Mouse (Mus musculus): ENCODE results near the gene Tmem123. TPM values are rescaled to one million over a fixed set of nuclear protein-coding genes. Genes with fewer than 3 reads are reported as not detected.

Tmem123 gene
- polyA plus RNA-seq, 1 experiment, result 16.6 TPM

GRCm38 (mm10) chr9:7774538-7774937 lies 10.7 kb downstream of the Tmem123 start:
- no peak for DNase-seq (ENCODE audit: extremely low spot score in 1 of 2, low spot score in 1 of 2)

DNA sequence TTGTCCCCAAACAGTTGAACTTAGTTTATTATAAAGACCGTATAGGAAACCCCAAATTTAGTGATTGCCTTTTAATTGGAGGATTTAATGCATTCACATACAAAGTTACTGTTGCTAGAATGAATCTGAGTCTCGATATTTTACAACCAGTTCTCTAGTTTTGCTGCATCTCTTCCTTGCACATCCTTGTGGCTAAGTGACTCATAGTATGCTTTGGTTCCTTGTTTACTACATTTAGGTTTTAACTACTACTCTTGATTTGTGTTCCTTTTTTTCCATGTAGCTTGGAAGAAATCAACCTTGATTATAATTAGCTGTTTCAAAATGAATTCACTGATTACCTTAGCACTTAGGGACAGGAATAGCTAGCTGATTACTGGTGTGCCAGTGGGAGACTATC lies 11.2 kb downstream of the Tmem123 start:
- DNase-seq (ENCODE audit: extremely low spot score in 1 of 2, low spot score in 1 of 2), result no peak

DNA sequence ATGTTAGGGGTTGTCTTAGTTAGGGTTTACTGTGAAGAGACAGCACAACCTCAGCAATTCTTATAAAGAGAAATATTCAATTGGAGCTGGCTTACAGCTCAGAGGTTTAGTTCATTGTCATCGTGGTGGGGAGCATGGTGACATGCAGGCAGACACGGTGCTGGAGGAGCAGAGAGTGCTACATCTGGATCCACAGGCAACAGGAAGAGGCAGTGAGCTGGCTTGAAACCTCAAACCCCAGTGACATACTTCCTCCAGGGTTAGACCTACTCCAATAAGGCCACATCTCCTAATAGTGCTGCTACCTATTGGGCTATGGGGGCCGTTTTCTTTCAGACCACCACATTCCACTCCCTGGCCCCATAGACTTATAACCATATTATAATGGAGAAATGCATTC lies 12.1 kb downstream of the Tmem123 start:
- DNase-seq (ENCODE audit: extremely low spot score in 1 of 2, low spot score in 1 of 2), result no peak

DNA sequence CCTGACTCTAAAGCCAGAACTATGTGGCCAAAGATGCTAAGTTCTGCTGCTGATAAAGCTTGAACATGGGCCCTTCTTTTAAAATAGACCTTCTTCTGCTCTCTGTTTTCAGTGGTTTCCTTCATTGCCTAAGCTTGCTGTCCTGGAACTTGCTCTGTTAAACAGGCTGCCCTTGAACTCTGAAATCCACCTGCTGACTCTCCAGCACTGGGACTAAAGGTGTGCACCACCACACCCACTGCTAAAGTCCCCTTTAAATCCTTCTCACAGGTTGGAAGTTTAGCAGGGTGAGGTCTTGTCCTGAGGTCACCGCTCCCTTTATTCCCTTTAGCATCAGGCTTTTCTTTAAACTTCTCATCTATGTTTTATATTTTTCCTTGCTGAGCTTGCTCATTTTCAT lies 13.1 kb downstream of the Tmem123 start:
- no peak for DNase-seq (ENCODE audit: extremely low spot score in 1 of 2, low spot score in 1 of 2)

GRCm38 (mm10) chr9:7777652-7778051 lies 13.8 kb downstream of the Tmem123 start:
- DNase-seq (ENCODE audit: extremely low spot score in 1 of 2, low spot score in 1 of 2), result no peak

GRCm38 (mm10) chr9:7778771-7779170 lies 14.9 kb downstream of the Tmem123 start:
- no peak for DNase-seq (ENCODE audit: extremely low spot score in 1 of 2, low spot score in 1 of 2)

DNA sequence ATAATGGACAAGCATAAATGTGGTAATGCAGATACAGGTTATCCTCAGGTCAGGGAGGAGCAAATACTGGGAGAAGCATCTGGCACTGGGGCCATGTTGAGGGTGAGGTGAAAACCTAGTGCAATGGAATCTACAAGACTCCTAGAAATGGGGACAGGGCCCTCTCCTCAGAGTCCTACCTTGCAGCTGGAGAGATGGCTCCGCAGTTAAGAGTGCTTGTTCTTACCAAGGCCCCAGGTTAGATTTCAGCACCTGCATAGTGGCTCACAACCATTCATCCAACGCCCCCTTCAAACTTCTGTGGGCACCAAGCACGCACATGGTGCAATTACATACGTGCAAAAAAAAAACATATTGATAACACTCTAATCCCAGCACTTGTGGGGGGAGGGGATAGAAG lies 15.9 kb downstream of the Tmem123 start:
- DNase-seq (ENCODE audit: extremely low spot score in 1 of 2, low spot score in 1 of 2), result no peak

GRCm38 (mm10) chr9:7780250-7781150 lies 16.7 kb downstream of the Tmem123 start:
- no peak for DNase-seq (ENCODE audit: extremely low spot score in 1 of 2, low spot score in 1 of 2)

DNA sequence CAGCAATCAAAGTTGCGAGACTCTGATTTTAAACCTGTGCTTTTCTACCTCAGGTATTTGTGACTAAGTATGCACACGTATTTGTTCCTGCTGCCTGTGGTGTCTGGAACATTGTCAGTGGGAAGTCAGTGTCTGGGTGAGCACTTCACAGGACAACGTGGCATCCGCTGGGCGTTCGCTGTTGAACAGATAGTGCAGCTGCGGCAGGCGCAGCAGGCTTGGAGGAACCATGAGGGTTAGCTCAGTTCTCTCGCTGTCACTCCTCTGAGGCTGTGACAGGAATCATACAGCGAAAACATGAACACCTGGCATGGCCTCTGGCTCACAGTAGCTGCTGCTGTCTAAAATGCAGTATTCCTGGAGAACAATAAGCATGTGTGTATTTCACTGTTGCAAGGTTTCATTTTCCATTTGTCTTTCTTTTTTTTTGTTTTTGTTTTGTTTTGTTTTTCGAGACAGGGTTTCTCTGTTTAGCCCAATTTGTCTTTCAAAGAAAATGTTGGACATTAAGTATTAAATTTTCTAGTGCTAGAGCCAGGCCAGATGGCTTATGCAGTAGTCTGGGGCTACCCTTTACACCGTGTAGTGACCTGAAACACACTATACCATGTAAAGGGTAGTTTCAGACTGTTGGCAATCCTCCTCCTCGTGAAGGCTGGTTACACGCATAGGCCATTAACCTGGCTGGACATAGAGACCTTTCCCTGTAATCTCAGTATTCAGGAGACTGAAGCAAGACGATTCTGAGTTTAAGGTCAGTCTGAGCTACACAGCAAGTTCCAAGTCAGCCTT lies 20.2 kb downstream of the Tmem123 start:
- no peak for DNase-seq (ENCODE audit: extremely low spot score in 1 of 2, low spot score in 1 of 2)

GRCm38 (mm10) chr9:7784615-7785012 lies 20.8 kb downstream of the Tmem123 start:
- no peak for DNase-seq (ENCODE audit: extremely low spot score in 1 of 2, low spot score in 1 of 2)

DNA sequence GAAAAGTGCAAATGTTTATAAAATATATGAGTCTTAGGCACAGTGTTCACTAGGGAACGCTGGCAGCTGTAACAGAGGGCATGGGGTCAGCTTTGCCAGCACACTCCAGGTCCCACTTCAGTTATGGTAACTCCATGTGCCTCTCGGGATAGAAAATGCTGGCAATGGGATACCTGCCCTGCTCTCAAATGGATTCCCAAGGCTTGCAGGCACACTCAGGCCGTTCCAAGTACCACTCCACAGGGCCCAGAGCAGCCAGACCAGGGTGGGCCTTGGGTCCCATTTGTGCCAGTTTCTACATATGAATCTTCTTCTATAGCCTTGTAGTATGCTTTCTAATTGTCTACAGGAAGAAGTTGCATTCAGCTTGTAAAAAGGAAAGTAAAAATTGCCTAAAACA lies 21.6 kb downstream of the Tmem123 start:
- DNase-seq (ENCODE audit: extremely low spot score in 1 of 2, low spot score in 1 of 2), result no peak

DNA sequence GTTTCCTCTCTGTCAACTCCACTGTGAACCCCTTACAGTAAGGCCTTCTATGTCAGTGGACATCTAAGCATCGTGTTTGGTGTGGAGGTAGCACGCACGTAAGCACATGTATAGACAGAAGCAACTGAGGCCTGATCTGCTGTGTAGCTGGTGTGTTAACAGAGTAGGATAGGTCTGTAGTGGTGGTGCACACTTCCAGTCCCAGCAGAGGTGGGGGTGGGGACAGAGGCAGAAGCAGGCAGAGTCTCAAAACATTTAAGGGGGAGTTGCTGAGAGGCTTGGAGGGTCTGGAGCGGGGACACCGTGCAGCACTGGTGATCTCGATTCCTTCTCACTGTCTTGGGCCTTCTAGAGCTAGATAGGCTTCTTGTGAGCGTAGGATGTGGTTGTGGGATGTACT lies 22.2 kb downstream of the Tmem123 start:
- DNase-seq (ENCODE audit: extremely low spot score in 1 of 2, low spot score in 1 of 2), result no peak

DNA sequence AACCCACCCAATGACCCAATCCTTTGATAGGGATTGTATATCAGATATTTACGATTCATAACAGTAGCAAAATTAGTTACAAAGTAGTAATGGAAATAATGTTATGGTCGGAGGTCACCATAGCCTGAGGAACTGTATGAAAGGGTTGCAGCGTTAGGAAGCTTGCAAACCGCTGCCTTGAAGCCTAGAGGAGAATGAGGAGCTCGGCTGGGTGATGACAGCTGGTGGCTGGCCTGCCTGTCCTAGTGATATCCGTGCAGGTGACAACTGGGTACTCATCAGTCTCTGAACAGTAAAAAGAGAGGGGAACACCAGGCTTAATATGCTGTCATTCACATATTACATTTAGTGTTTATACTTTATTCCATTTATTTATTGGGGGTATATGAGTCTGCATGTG lies 24.6 kb downstream of the Tmem123 start:
- no peak for DNase-seq (ENCODE audit: extremely low spot score in 1 of 2, low spot score in 1 of 2)

GRCm38 (mm10) chr9:7789764-7790575 lies 26.1 kb downstream of the Tmem123 start:
- no peak for DNase-seq (ENCODE audit: extremely low spot score in 1 of 2, low spot score in 1 of 2)

GRCm38 (mm10) chr9:7790580-7791084 lies 26.8 kb downstream of the Tmem123 start:
- no peak for DNase-seq (ENCODE audit: extremely low spot score in 1 of 2, low spot score in 1 of 2)

DNA sequence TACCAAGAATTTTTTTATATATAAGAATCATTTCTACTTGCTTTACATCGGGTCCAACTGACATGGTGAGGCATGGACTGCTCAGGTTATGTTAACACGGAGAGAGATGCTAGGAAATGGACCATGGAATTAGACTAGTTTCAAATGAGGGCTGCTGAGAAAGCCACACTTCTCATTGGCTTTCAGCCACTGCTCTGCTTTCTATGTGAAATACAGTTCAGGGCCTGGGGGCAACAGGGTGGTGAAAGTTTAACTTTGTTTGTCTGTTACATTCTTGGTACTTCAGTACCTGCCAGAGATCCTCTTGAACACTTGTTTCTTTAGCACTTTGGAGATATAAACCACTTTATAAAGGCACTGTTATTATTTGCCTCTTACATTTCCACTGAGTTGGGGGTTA lies 29.7 kb downstream of the Tmem123 start:
- DNase-seq (ENCODE audit: extremely low spot score in 1 of 2, low spot score in 1 of 2), result no peak

DNA sequence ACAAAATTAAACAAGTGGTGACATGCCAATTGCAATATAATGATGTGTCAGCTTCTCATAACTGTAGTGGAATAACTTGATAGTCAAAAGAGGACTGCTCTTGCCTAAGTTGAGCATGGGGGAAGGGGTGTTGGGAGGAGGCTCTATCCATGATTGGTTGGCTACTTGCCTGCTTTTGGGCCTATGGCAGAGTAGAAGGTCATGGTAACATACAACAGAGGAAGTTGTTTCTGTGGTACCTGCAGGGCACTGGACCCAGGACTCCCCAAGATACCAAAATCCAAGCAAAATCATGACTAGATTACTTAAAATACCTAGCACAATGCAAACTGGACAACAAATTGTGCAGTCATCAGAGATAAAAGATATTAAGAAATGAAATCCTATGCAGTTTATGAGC lies 31.7 kb downstream of the Tmem123 start:
- no peak for DNase-seq (ENCODE audit: extremely low spot score in 1 of 2, low spot score in 1 of 2)

GRCm38 (mm10) chr9:7796129-7796864 lies 32.5 kb downstream of the Tmem123 start:
- no peak for DNase-seq (ENCODE audit: extremely low spot score in 1 of 2, low spot score in 1 of 2)

DNA sequence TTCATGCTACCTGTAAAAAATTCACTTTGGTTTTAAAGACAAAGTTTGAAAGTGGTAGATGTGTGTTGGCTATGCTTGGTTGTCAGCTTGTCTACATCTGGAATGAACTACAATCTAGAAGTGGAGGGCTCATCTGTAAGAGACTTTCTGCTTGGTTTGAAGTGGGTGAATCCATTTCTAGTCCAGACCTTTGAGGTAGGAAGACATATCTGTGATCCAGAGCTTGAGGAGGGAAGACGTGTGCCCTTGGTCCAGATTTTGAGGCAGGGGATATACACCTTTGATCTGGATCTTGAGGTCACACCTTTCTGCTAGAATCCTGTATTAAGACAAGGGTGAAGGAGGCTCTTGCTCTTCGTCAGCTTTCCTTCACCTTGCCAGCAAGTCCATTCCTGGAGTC lies 33.7 kb downstream of the Tmem123 start:
- DNase-seq (ENCODE audit: extremely low spot score in 1 of 2, low spot score in 1 of 2), result no peak

- DNase-seq (ENCODE audit: extremely low spot score in 1 of 2, low spot score in 1 of 2), result no peak
These were observed 34.7 kb downstream of the Tmem123 start for GRCm38 (mm10) chr9:7798555-7798954.
